Mouse (Mus musculus) MEL (cell line): ENCODE measurements around the gene Arid3b. TPM values are rescaled to one million over a fixed set of nuclear protein-coding genes. Genes with fewer than 3 reads are reported as not detected.

Source experiments
- DNase-seq: peaks from one replicate; pipeline ENCODE4 v3.0.0; 2011; ENCODE audit warnings: low read depth, low spot score
- H3K27ac ChIP-seq: 2 replicates; pipeline ENCODE4 v1.5.1; 2012; ENCODE audit warnings: low read depth, mild to moderate bottlenecking, control low read depth, low read length, moderate library complexity; ENCODE audit not compliant: control insufficient read depth
- H3K27me3 ChIP-seq, 2 experiments: fragments of 150-350 bp in 1 of 2; sonication (generic) in 1 of 2; 2 replicates each; pipeline ENCODE4 v1.6.1; 2012; ENCODE audit warnings: low read length in 2 of 2, mild to moderate bottlenecking in 2 of 2, improper control_type of control experiment in 1 of 2, moderate library complexity in 1 of 2; ENCODE audit not compliant: insufficient read depth in 2 of 2, control insufficient read depth in 1 of 2
- H3K36me3 ChIP-seq, 2 experiments: 2 replicates each; pipeline ENCODE4 v1.6.1; 2012 to 2014; ENCODE audit warnings: low read length in 2 of 2, improper control_type of control experiment in 1 of 2, inconsistent platforms in 1 of 2, mild to moderate bottlenecking in 1 of 2; ENCODE audit not compliant: insufficient read depth in 2 of 2, control insufficient read depth in 1 of 2
- H3K4me1 ChIP-seq, 2 experiments: fragments of 150-350 bp in 1 of 2; sonication (generic) in 1 of 2; 2 replicates each; pipeline ENCODE4 v1.6.1; 2012; ENCODE audit warnings: low read length in 2 of 2, improper control_type of control experiment in 1 of 2, mild to moderate bottlenecking in 1 of 2; ENCODE audit not compliant: insufficient read depth in 2 of 2, control insufficient read depth in 1 of 2
- H3K4me3 ChIP-seq, 2 experiments: fragments of 150-350 bp in 1 of 2; sonication (generic) in 1 of 2; 2 replicates each; pipeline ENCODE4 v1.5.1; 2012; ENCODE audit warnings: low read depth in 2 of 2, low read length in 2 of 2, mild to moderate bottlenecking in 2 of 2, moderate library complexity in 2 of 2, control low read depth in 1 of 2, improper control_type of control experiment in 1 of 2; ENCODE audit not compliant: control insufficient read depth in 1 of 2, insufficient read depth in 1 of 2
- H3K79me2 ChIP-seq: 2 replicates; pipeline ENCODE4 v1.6.1; 2012; ENCODE audit warnings: mild to moderate bottlenecking, low read length, moderate library complexity; ENCODE audit not compliant: control insufficient read depth, poor library complexity, insufficient read depth
- H3K9ac ChIP-seq: 2 replicates; pipeline ENCODE4 v1.6.1; 2012; ENCODE audit warnings: low read depth, mild to moderate bottlenecking, control low read depth, low read length, moderate library complexity; ENCODE audit not compliant: control insufficient read depth, poor library complexity, severe bottlenecking
- H3K9me3 ChIP-seq: fragments of 150-350 bp; sonication (generic); replicated peaks from 2 replicates; pipeline ENCODE4 v1.6.1; 2012; ENCODE audit warnings: mild to moderate bottlenecking, low read length, improper control_type of control experiment, moderate library complexity; ENCODE audit not compliant: insufficient read depth
- BHLHE40 ChIP-seq: IDR thresholded peaks from 2 replicates; pipeline ENCODE4 v1.6.1; 2012; ENCODE audit warnings: low read depth, mild to moderate bottlenecking, inconsistent platforms, low read length, improper control_type of control experiment, borderline replicate concordance
- CTCF ChIP-seq, 3 experiments: IDR thresholded peaks in 2 of 3; conservative IDR thresholded peaks in 1 of 3; 2 replicates each; pipeline ENCODE4 v1.5.1; 2011 to 2012; ENCODE audit warnings: low read length in 3 of 3, low read depth in 2 of 3, mild to moderate bottlenecking in 2 of 3, improper control_type of control experiment in 1 of 3, inconsistent platforms in 1 of 3, mixed read lengths in 1 of 3, moderate library complexity in 1 of 3; ENCODE audit not compliant: control insufficient read depth in 1 of 3, insufficient read depth in 1 of 3, poor library complexity in 1 of 3, severe bottlenecking in 1 of 3
- E2F4 ChIP-seq: IDR thresholded peaks from 2 replicates; pipeline ENCODE4 v1.6.1; 2011; ENCODE audit warnings: low read depth, low read length, improper control_type of control experiment, borderline replicate concordance
- EP300 ChIP-seq, 2 experiments: IDR thresholded peaks; 2 replicates each; pipeline ENCODE4 v1.6.1; 2011; ENCODE audit warnings: improper control_type of control experiment in 2 of 2, low read length in 2 of 2, low read depth in 1 of 2, mild to moderate bottlenecking in 1 of 2
- JUND ChIP-seq: IDR thresholded peaks from 2 replicates; pipeline ENCODE4 v1.6.1; 2011; ENCODE audit warnings: low read depth, mild to moderate bottlenecking, improper control_type of control experiment, low read length
- MEF2A ChIP-seq: IDR thresholded peaks from 2 replicates; pipeline ENCODE4 v1.6.1; 2014; ENCODE audit warnings: low read depth, mild to moderate bottlenecking, inconsistent platforms, low read length, improper control_type of control experiment; ENCODE audit not compliant: poor library complexity, insufficient replicate concordance, severe bottlenecking; ENCODE audit errors: extremely low read depth
- NELFE ChIP-seq: IDR thresholded peaks from 2 replicates; pipeline ENCODE4 v1.6.1; 2011; ENCODE audit warnings: low read depth, low read length, improper control_type of control experiment
- POLR2A ChIP-seq, 2 experiments: IDR thresholded peaks; 2 replicates each; pipeline ENCODE4 v1.6.1; 2011 to 2012; ENCODE audit warnings: low read length in 2 of 2, mild to moderate bottlenecking in 2 of 2, control low read depth in 1 of 2, improper control_type of control experiment in 1 of 2, low read depth in 1 of 2, moderate library complexity in 1 of 2; ENCODE audit not compliant: control insufficient read depth in 1 of 2, insufficient read depth in 1 of 2, poor library complexity in 1 of 2
- POLR2AphosphoS5 ChIP-seq: IDR thresholded peaks from 2 replicates; pipeline ENCODE4 v1.6.1; 2012; ENCODE audit warnings: low read depth, borderline replicate concordance, mild to moderate bottlenecking, inconsistent platforms, low read length, moderate library complexity, mixed read lengths
- RAD21 ChIP-seq: IDR thresholded peaks from 2 replicates; pipeline ENCODE4 v1.6.1; 2011; ENCODE audit warnings: mild to moderate bottlenecking, low read depth, low read length, improper control_type of control experiment
- RCOR1 ChIP-seq: IDR thresholded peaks from 2 replicates; pipeline ENCODE4 v1.6.1; 2012; ENCODE audit warnings: low read depth, mild to moderate bottlenecking, inconsistent platforms, low read length, improper control_type of control experiment
- SIN3A ChIP-seq: IDR thresholded peaks from 2 replicates; pipeline ENCODE4 v1.6.1; 2012; ENCODE audit warnings: low read length, improper control_type of control experiment, inconsistent platforms
- SMC3 ChIP-seq: IDR thresholded peaks from 2 replicates; pipeline ENCODE4 v1.6.1; 2011; ENCODE audit warnings: low read depth, low read length, improper control_type of control experiment
- TAL1 ChIP-seq: IDR thresholded peaks from 2 replicates; pipeline ENCODE4 v1.6.1; 2012; ENCODE audit warnings: mild to moderate bottlenecking, inconsistent platforms, low read length, moderate library complexity, mixed read lengths
- TCF12 ChIP-seq: IDR thresholded peaks from 2 replicates; pipeline ENCODE4 v1.6.1; 2014; ENCODE audit warnings: low read depth, mild to moderate bottlenecking, inconsistent platforms, low read length, improper control_type of control experiment, moderate library complexity
- ZC3H11A ChIP-seq: IDR thresholded peaks from 2 replicates; pipeline ENCODE4 v1.6.1; 2012; ENCODE audit warnings: low read depth, mild to moderate bottlenecking, inconsistent platforms, low read length, improper control_type of control experiment
- ZKSCAN1 ChIP-seq: IDR thresholded peaks from 2 replicates; pipeline ENCODE4 v1.6.1; 2012; ENCODE audit warnings: low read depth, mild to moderate bottlenecking, inconsistent platforms, low read length, improper control_type of control experiment, moderate library complexity
- ZMIZ1 ChIP-seq: IDR thresholded peaks from 2 replicates; pipeline ENCODE4 v1.6.1; 2012; ENCODE audit warnings: low read depth, mild to moderate bottlenecking, inconsistent platforms, low read length, improper control_type of control experiment, moderate library complexity
- polyA plus RNA-seq, 2 experiments: library from polyadenylated mRNA; stranded (reverse) in 1 of 2; unstranded in 1 of 2; fragments of >175 nt in 1 of 2; fragments of >200 nt in 1 of 2; gene quantifications; 2 replicates each; pipeline versions ENCODE4 v1.2.1 to v1.2.4; 2012; ENCODE audit warnings: low replicate concordance in 2 of 2, low read depth in 1 of 2; ENCODE audit not compliant: insufficient read length in 2 of 2, insufficient read depth in 1 of 2, missing spikeins in 1 of 2
- total RNA-seq: library from RNA; depleted of rRNA; stranded (reverse); fragments of 300-350 nt; gene quantifications from 2 replicates; pipeline ENCODE4 v1.2.3, GENCODE M21; 2012

The Arid3b gene
- total and polyA plus RNA-seq, 3 experiments = 2.3 to 7.4 TPM; not detected in 1

DNA sequence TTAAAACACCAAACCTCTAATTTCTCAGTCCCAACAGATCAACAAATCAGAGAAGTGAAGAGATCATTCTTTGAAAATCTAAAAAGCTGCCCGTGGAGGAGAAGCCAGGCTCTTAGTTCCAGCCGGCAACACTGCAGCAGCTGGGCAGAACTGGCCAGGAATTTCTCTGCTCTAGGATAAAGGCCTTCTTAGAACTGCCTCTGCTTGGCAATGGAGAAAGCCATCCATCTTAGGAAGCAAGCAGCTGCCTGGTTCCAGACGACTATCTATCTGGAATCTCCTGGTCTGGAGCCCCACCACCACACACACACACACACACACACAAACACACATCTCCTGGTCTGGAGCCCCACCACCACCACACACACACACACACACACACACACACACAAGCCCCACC lies 21.7 kb downstream of the Arid3b start:
- H3K36me3 ChIP-seq = no peaks in the 10 kb centered on the region
- no peaks in the 10 kb centered on the region for H3K79me2 ChIP-seq

DNA sequence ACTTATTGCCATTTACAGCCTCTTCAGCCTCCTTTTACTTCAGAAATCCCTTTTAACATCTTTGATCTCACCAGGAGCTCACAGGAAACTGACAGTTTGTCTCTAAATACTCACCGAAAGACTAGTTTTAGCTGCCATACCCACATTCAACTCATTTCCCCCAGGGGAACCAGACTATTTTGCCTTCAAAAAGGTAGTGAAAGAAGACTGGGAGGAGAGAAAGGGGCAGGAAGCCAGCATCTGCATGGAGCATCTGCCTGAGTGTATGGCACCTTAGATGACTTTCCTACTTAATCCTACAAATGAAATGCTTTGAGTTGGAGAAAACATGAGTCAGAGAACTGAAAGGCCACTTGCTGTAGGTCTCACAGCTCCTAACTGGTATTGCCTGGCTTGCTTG lies 22.6 kb downstream of the Arid3b start:
- H3K79me2 ChIP-seq = no peaks in the 10 kb centered on the region
- no peaks in the 10 kb centered on the region for H3K4me1 ChIP-seq
- H3K4me3 ChIP-seq = no peak overlapping the region
- DNase-seq = no peak
- no peak for TF ChIP-seq E2F4
- H3K9me3 ChIP-seq = no peaks in the 10 kb centered on the region
- no peak overlapping the region for H3K27ac ChIP-seq
- no peak overlapping the region for H3K9ac ChIP-seq
- no peaks in the 10 kb centered on the region for H3K27me3 ChIP-seq
- no peaks in the 10 kb centered on the region for H3K36me3 ChIP-seq

More for the DNA sequence above, 21.7 kb downstream of the Arid3b start:
- H3K27ac ChIP-seq = no peak overlapping the region
- no peak for DNase-seq
- H3K9me3 ChIP-seq = no peaks in the 10 kb centered on the region
- no peaks in the 10 kb centered on the region for H3K4me1 ChIP-seq
- no peak overlapping the region for H3K4me3 ChIP-seq
- no peak overlapping the region for H3K9ac ChIP-seq
- no peaks in the 10 kb centered on the region for H3K27me3 ChIP-seq
- TF ChIP-seq ZKSCAN1 (no peak), TAL1 (no peak), SMC3 (no peak), EP300 (IDR thresholded peaks at IDR 0.05; ENCODE audit: low read depth in 1 of 2, low read length in 2 of 2) (no peak)

DNA sequence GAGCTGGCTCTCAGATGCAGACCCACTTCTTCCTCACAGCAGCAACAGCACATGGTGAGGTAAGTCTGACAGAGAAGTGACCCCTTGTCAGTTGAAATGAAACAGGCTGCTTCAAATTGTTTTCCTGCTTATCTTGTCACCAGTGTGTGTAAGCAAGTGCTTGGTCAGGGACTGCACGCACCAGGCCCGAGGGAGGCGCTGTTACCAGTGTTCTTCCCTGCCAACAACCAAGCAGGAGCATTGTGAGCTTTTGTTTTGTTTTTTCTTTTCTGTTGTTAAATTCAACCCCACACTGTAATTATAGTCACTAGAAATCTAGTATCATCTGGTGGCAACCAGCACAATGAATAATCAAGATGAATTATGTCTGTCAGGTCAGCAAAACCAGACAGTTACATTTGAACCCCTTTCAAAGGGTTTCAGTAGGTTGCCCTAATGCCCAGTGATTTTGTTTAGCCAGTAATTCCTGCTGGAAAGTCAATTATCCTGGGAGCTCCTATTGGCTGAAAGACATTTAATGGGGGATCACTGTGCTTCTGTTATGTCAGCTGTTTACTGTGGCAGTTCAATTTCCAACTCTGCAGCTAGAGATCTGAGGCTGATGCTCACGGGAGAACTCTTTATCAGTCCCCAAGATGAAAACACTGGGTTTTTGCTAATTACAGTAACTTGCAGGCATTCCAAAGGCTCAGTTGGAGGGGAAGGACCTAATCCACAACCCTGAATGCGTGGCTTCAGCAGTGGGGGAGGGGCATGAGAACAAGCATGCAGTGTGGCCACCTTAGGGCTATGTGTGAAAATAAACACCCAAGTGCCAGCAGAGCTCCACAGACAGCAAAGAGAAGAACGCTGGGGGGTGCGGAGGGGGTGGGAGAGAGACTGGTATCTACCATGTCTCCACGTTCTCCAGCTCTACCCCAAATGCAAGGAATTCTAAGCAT lies 24.5 kb downstream of the Arid3b start:
- Histone ChIP-seq H3K79me2 (no peaks in the 10 kb centered on the region), H3K9me3 (no peaks in the 10 kb centered on the region)
- TF ChIP-seq EP300 (IDR thresholded peaks at IDR 0.05; ENCODE audit: low read depth in 1 of 2, low read length in 2 of 2) (no peak), CTCF (IDR thresholded peaks at IDR 0.05 in 2 of 3, conservative IDR thresholded peaks at IDR 0.05 in 1 of 3; ENCODE audit: control insufficient read depth in 1 of 3, insufficient read depth in 1 of 3, low read depth in 2 of 3, low read length in 3 of 3, poor library complexity in 1 of 3, severe bottlenecking in 1 of 3) (peak in 1 of 3 experiments; percentile 8; a peak in 1 of 6 replicates)

DNA sequence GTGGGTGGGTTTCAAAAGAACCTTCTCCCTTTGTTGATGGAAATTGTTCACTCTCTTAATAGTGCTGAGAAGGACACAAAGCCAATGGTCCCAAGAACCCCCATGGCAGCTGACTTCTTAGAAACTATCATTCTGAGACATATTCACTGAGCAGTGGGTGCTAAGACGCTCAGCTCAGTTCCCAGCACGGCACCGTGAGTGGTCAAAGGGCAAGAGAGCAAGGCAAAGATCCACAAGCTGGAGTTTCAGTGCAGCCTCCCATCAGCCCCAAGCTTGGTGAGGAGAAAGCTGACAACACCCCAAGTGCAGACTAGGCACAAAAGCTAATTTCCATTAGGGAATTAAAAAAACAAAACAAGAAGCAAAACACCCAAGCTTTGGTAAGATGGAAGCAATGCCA lies 25.9 kb downstream of the Arid3b start:
- Histone ChIP-seq H3K4me3 (no peak overlapping the region), H3K9me3 (no peaks in the 10 kb centered on the region), H3K36me3 (peaks cover 0 to 8% of the 10 kb centered on the region in 2 experiments; a peak in 2 of 4 replicates), H3K27me3 (no peaks in the 10 kb centered on the region), H3K79me2 (no peaks in the 10 kb centered on the region), H3K4me1 (peaks cover 2 to 15% of the 10 kb centered on the region in 2 experiments), H3K27ac (no peak overlapping the region), H3K9ac (no peak overlapping the region)
- no peak for DNase-seq
- no peak for TF ChIP-seq NELFE
- TF ChIP-seq JUND = no peak
- no peak for TF ChIP-seq TCF12
- TF ChIP-seq POLR2A (IDR thresholded peaks at IDR 0.05; ENCODE audit: control insufficient read depth in 1 of 2, insufficient read depth in 1 of 2, low read depth in 1 of 2, low read length in 2 of 2, poor library complexity in 1 of 2) = no peak
- TF ChIP-seq POLR2AphosphoS5 = no peak
- no peak for TF ChIP-seq RCOR1
- TF ChIP-seq SIN3A = no peak
- no peak for TF ChIP-seq ZKSCAN1
- TF ChIP-seq RAD21 = no peak
- no peak for TF ChIP-seq BHLHE40
- no peak for TF ChIP-seq E2F4
- TF ChIP-seq ZMIZ1 = no peak
- TF ChIP-seq MEF2A = no peak
- TF ChIP-seq ZC3H11A = no peak

More for the DNA sequence above, 24.5 kb downstream of the Arid3b start:
- Histone ChIP-seq H3K36me3 (peaks cover 0 to 2% of the 10 kb centered on the region in 2 experiments; a peak in 2 of 4 replicates), H3K27me3 (no peaks in the 10 kb centered on the region), H3K4me1 (peaks cover 0 to 4% of the 10 kb centered on the region in 2 experiments; a peak in 1 of 4 replicates), H3K27ac (no peak overlapping the region), H3K4me3 (no peak overlapping the region), H3K9ac (no peak overlapping the region)
- DNase-seq = no peak
